Mouse (Mus musculus): Measurements from ENCODE around the gene Manbal.

- no peak for TF ChIP-seq GATA1 (IDR thresholded peaks at IDR 0.05; ENCODE audit: borderline replicate concordance, low read length)
- TF ChIP-seq CTCF (IDR thresholded peaks at IDR 0.05; ENCODE audit: low read depth, low read length), result no peak
These were observed 74.0 kb downstream of the Manbal start for GRCm38 (mm10) chr2:157441363-157441762.

All from G1E (cell line).